Mouse (Mus musculus) liver, embryonic 13.5 days (tissue): ENCODE measurements around the gene Jkamp. TPM values are rescaled to one million over a fixed set of nuclear protein-coding genes. Genes with fewer than 3 reads are reported as not detected.
A peak's percentile ranks its signal among the peaks of the same experiment; 100 is the strongest.
"Not testable (repeated sequence)": the region's sequence is repeated elsewhere in the genome, so short reads cannot be mapped to it uniquely, and the experiment has no call there.

Source experiments
- ATAC-seq: fragments of 200-750 bp; cut with Nextera tagmentation; 2 replicates; pipeline ENCODE4 v1.8.0; 2017; ENCODE audit warnings: low read depth, mild to moderate bottlenecking, moderate number of reproducible peaks, moderate library complexity
- DNase-seq: peaks from one replicate; pipeline ENCODE4 v3.0.0; 2022
- H3K27ac ChIP-seq: fragments of 300-500 bp; sonication (generic); 2 replicates; pipeline ENCODE4 v1.5.1; 2015; ENCODE audit warnings: moderate library complexity, mild to moderate bottlenecking, inconsistent platforms
- H3K27me3 ChIP-seq: fragments of 300-500 bp; sonication (generic); 2 replicates; pipeline ENCODE4 v1.6.1; 2015; ENCODE audit warnings: mild to moderate bottlenecking, inconsistent platforms
- H3K36me3 ChIP-seq: fragments of 300-500 bp; sonication (generic); 2 replicates; pipeline ENCODE4 v1.6.1; 2015; ENCODE audit warnings: mild to moderate bottlenecking, inconsistent platforms
- H3K4me1 ChIP-seq: fragments of 300-500 bp; sonication (generic); replicated peaks from 2 replicates; pipeline ENCODE4 v1.6.1; 2015; ENCODE audit warnings: inconsistent platforms
- H3K4me2 ChIP-seq: fragments of 300-500 bp; sonication (generic); 2 replicates; pipeline ENCODE4 v1.6.1; 2015; ENCODE audit warnings: inconsistent platforms, mild to moderate bottlenecking, moderate library complexity
- H3K4me3 ChIP-seq: fragments of 300-500 bp; sonication (generic); replicated peaks from 2 replicates; pipeline ENCODE4 v1.5.1; 2015; ENCODE audit warnings: mild to moderate bottlenecking, inconsistent platforms
- H3K9ac ChIP-seq: fragments of 300-500 bp; sonication (generic); 2 replicates; pipeline ENCODE4 v1.6.1; 2015; ENCODE audit warnings: mild to moderate bottlenecking, inconsistent platforms
- H3K9me3 ChIP-seq: fragments of 300-500 bp; sonication (generic); replicated peaks from 2 replicates; pipeline ENCODE4 v1.6.1; 2016; ENCODE audit warnings: inconsistent platforms
- WGBS: fragments of 180-500 bp; shearing (Covaris S2); methylation state at CpG from one replicate; pipeline ENCODE4 v1.1.7; 2015; ENCODE audit not compliant: insufficient replicate concordance; 5-methylcytosine and 5-hydroxymethylcytosine counted together
- polyA plus RNA-seq: library from polyadenylated mRNA; unstranded; fragments of >200 nt; fragmentation: Nextera tagmentation; extraction: Ambion mirVana; gene quantifications from 2 replicates; pipeline ENCODE4 v1.2.1, GENCODE M21; 2015

Jkamp gene
- 20.8 and 22.5 TPM in 2 replicates for polyA plus RNA-seq

- Histone ChIP-seq H3K4me1 (peaks cover 42% of the 10 kb centered on the region), H3K4me2 (peak within 1 kb of the TSS; percentile 83), H3K27me3 (peaks cover 22% of the 10 kb centered on the region), H3K9ac (peak within 1 kb of the TSS; percentile 77), H3K27ac (peak within 1 kb of the TSS; percentile 81), H3K4me3 (peak within 1 kb of the TSS; percentile 72), H3K36me3 (0 out of 2 replicates have a peak, but pooled peaks cover 3% of the 10 kb centered on the region), H3K9me3 (no peaks in the 10 kb centered on the region)
- under 1% methylated on average over 60 of the region's 60 CpGs for WGBS
- ATAC-seq (peak; percentile 89), DNase-seq (peak; percentile 98)
Measured at GRCm38 (mm10) chr12:72085329-72086165, at the start of gene Jkamp, which contains the start of gene L3hypdh. TSS of gene Jkamp (plus strand) at chr12:72085589. TSS of gene L3hypdh (minus strand) at chr12:72085439.

- 52% methylated on average over 9 of the region's 9 CpGs for WGBS
- Histone ChIP-seq H3K36me3 (no peaks in the 10 kb centered on the region), H3K9ac (no peak overlapping the region), H3K9me3 (no peaks in the 10 kb centered on the region), H3K27ac (no peak overlapping the region), H3K4me2 (no peak overlapping the region), H3K4me3 (no peak overlapping the region), H3K27me3 (no peaks in the 10 kb centered on the region), H3K4me1 (no peaks in the 10 kb centered on the region)
- DNase-seq: no peak
- no peak for ATAC-seq
Measured at GRCm38 (mm10) chr12:72036097-72036661, 49.2 kb upstream of the Jkamp start.

GRCm38 (mm10) chr12:72037049-72037448 lies 48.3 kb upstream of the Jkamp start:
- no peak overlapping the region for H3K4me3 ChIP-seq
- no peaks in the 10 kb centered on the region for H3K27me3 ChIP-seq
- WGBS: 53% methylated on average over 6 of the region's 6 CpGs
- H3K4me1 ChIP-seq: no peaks in the 10 kb centered on the region
- no peak overlapping the region for H3K27ac ChIP-seq
- H3K36me3 ChIP-seq: no peaks in the 10 kb centered on the region
- no peaks in the 10 kb centered on the region for H3K9me3 ChIP-seq
- ATAC-seq (no peak), DNase-seq (no peak)
- no peak overlapping the region for H3K9ac ChIP-seq
- H3K4me2 ChIP-seq: no peak overlapping the region

- ATAC-seq (no peak), DNase-seq (no peak)
- Histone ChIP-seq H3K4me2 (no peak overlapping the region), H3K27ac (no peak overlapping the region), H3K4me1 (no peaks in the 10 kb centered on the region), H3K36me3 (no peaks in the 10 kb centered on the region), H3K9ac (no peak overlapping the region), H3K4me3 (no peak overlapping the region), H3K27me3 (no peaks in the 10 kb centered on the region), H3K9me3 (no peaks in the 10 kb centered on the region)
- 58% methylated on average over 2 of the region's 2 CpGs for WGBS
Measured at GRCm38 (mm10) chr12:72038866-72039265, 46.5 kb upstream of the Jkamp start.

GRCm38 (mm10) chr12:72039501-72039900 lies 45.9 kb upstream of the Jkamp start:
- no peak overlapping the region for H3K4me3 ChIP-seq
- H3K9ac ChIP-seq: no peak overlapping the region
- H3K4me2 ChIP-seq: no peak overlapping the region
- H3K27me3 ChIP-seq: no peaks in the 10 kb centered on the region
- WGBS: 61% methylated on average over 8 of the region's 8 CpGs
- no peaks in the 10 kb centered on the region for H3K4me1 ChIP-seq
- H3K36me3 ChIP-seq: no peaks in the 10 kb centered on the region
- DNase-seq (no peak), ATAC-seq (no peak)
- H3K27ac ChIP-seq: no peak overlapping the region
- no peaks in the 10 kb centered on the region for H3K9me3 ChIP-seq

GRCm38 (mm10) chr12:72041238-72041637 lies 44.2 kb upstream of the Jkamp start:
- DNase-seq (no peak), ATAC-seq (no peak)
- no peak overlapping the region for H3K4me3 ChIP-seq
- WGBS: 76% methylated on average over 3 of the region's 3 CpGs
- H3K4me1 ChIP-seq: no peaks in the 10 kb centered on the region
- H3K27me3 ChIP-seq: no peaks in the 10 kb centered on the region
- no peak overlapping the region for H3K4me2 ChIP-seq
- H3K27ac ChIP-seq: no peak overlapping the region
- H3K9ac ChIP-seq: no peak overlapping the region
- H3K36me3 ChIP-seq: no peaks in the 10 kb centered on the region
- H3K9me3 ChIP-seq: no peaks in the 10 kb centered on the region

GRCm38 (mm10) chr12:72047513-72047912 lies 37.9 kb upstream of the Jkamp start:
- WGBS: 6% methylated on average over 2 of the region's 2 CpGs
- H3K36me3 ChIP-seq: no peaks in the 10 kb centered on the region
- no peak overlapping the region for H3K4me3 ChIP-seq
- no peaks in the 10 kb centered on the region for H3K27me3 ChIP-seq
- no peak for ATAC-seq
- no peaks in the 10 kb centered on the region for H3K9me3 ChIP-seq
- H3K4me2 ChIP-seq: no peak overlapping the region
- H3K9ac ChIP-seq: no peak overlapping the region
- H3K4me1 ChIP-seq: no peaks in the 10 kb centered on the region
- no peak overlapping the region for H3K27ac ChIP-seq
- DNase-seq: no peak

- ATAC-seq, H3K36me3 ChIP-seq: not testable (repeated sequence)
Measured at GRCm38 (mm10) chr12:72050156-72050555, 35.2 kb upstream of the Jkamp start.

GRCm38 (mm10) chr12:72050821-72051220 lies 34.6 kb upstream of the Jkamp start:
- no peaks in the 10 kb centered on the region for H3K27me3 ChIP-seq
- no peaks in the 10 kb centered on the region for H3K36me3 ChIP-seq
- H3K4me1 ChIP-seq: no peaks in the 10 kb centered on the region
- WGBS: 57% methylated on average over 4 of the region's 4 CpGs
- H3K4me2 ChIP-seq: no peak overlapping the region
- no peak overlapping the region for H3K9ac ChIP-seq
- ATAC-seq (no peak), DNase-seq (no peak)
- no peak overlapping the region for H3K27ac ChIP-seq
- H3K4me3 ChIP-seq: no peak overlapping the region
- H3K9me3 ChIP-seq: no peaks in the 10 kb centered on the region

More at GRCm38 (mm10) chr12:72050156-72050555, 35.2 kb upstream of the Jkamp start:
- not testable (repeated sequence) for H3K4me2 ChIP-seq, H3K4me1 ChIP-seq, H3K9ac ChIP-seq, H3K9me3 ChIP-seq, H3K27me3 ChIP-seq, H3K27ac ChIP-seq, DNase-seq, H3K4me3 ChIP-seq
- WGBS: 69% methylated on average over 5 of the region's 5 CpGs

- 65% methylated on average over 6 of the region's 6 CpGs for WGBS
- no peak overlapping the region for H3K9ac ChIP-seq
- no peak overlapping the region for H3K4me3 ChIP-seq
- H3K9me3 ChIP-seq: no peaks in the 10 kb centered on the region
- H3K4me2 ChIP-seq: no peak overlapping the region
- H3K27ac ChIP-seq: no peak overlapping the region
- no peak for ATAC-seq
- H3K36me3 ChIP-seq: no peaks in the 10 kb centered on the region
- DNase-seq: no peak
- H3K27me3 ChIP-seq: no peaks in the 10 kb centered on the region
- H3K4me1 ChIP-seq: no peaks in the 10 kb centered on the region
Measured at GRCm38 (mm10) chr12:72052571-72052970, 32.8 kb upstream of the Jkamp start.

- H3K27ac ChIP-seq: no peak overlapping the region
- H3K4me1 ChIP-seq: no peaks in the 10 kb centered on the region
- ATAC-seq: no peak
- no peak overlapping the region for H3K4me3 ChIP-seq
- no peaks in the 10 kb centered on the region for H3K27me3 ChIP-seq
- WGBS: 25% methylated on average over 6 of the region's 6 CpGs
- no peaks in the 10 kb centered on the region for H3K9me3 ChIP-seq
- H3K9ac ChIP-seq: no peak overlapping the region
- DNase-seq: no peak
- no peak overlapping the region for H3K4me2 ChIP-seq
- H3K36me3 ChIP-seq: no peaks in the 10 kb centered on the region
Measured at GRCm38 (mm10) chr12:72053303-72053702, 32.1 kb upstream of the Jkamp start.
